Mouse (Mus musculus) kidney, adult 8-10 months (tissue): ENCODE results near the gene Tprn.

Source experiments
- DNase-seq, 2 experiments: peaks; one replicate each; pipeline ENCODE4 v3.0.0; 2022

The Tprn gene

GRCm38 (mm10) chr2:25267241-25267640 lies 4.8 kb downstream of the Tprn start:
- DNase-seq = no peak

GRCm38 (mm10) chr2:25267746-25268309 lies 5.4 kb downstream of the Tprn start:
- DNase-seq = no peak

- DNase-seq = peak; percentile 97 to 98
Measured at GRCm38 (mm10) chr2:25271827-25272511, 9.6 kb downstream of the Tprn start, which contains the start of the genes Ssna1 and Anapc2. Gene Ssna1 (minus strand): TSS chr2:25272438. Gene Anapc2 (plus strand): TSS chr2:25272478.

GRCm38 (mm10) chr2:25272515-25272914 lies 10.1 kb downstream of the Tprn start:
- DNase-seq = no peak

GRCm38 (mm10) chr2:25273010-25273409 lies 10.6 kb downstream of the Tprn start:
- DNase-seq = no peak

- peak; percentile 78 to 90 for DNase-seq
Measured at GRCm38 (mm10) chr2:25278928-25279882, 16.8 kb downstream of the Tprn start.

GRCm38 (mm10) chr2:25285551-25285950 lies 23.1 kb downstream of the Tprn start:
- DNase-seq = no peak

- DNase-seq = no peak
Measured at GRCm38 (mm10) chr2:25286314-25286713, 23.9 kb downstream of the Tprn start.

- peak; percentile 44 to 55 for DNase-seq
Measured at GRCm38 (mm10) chr2:25286837-25287636, 24.6 kb downstream of the Tprn start.

- DNase-seq = no peak
Measured at GRCm38 (mm10) chr2:25287927-25288649, 25.7 kb downstream of the Tprn start, which contains the start of gene Tmem210. Gene Tmem210 (plus strand): TSS chr2:25288145.

- DNase-seq = no peak
Measured at GRCm38 (mm10) chr2:25288734-25289345, 26.4 kb downstream of the Tprn start.

- DNase-seq = peak; percentile 69 to 73
Measured at GRCm38 (mm10) chr2:25289651-25290050, 27.2 kb downstream of the Tprn start, which contains the start of gene Lrrc26. Gene Lrrc26 (plus strand): TSS chr2:25289915.

- DNase-seq = no peak
Measured at GRCm38 (mm10) chr2:25290101-25290815, 27.8 kb downstream of the Tprn start.

GRCm38 (mm10) chr2:25290816-25291130 lies 28.4 kb downstream of the Tprn start:
- no peak for DNase-seq

GRCm38 (mm10) chr2:25291184-25292053 lies 29.0 kb downstream of the Tprn start:
- no peak for DNase-seq

- no peak for DNase-seq
Measured at GRCm38 (mm10) chr2:25292054-25292544, 29.7 kb downstream of the Tprn start.

GRCm38 (mm10) chr2:25292856-25293255 lies 30.4 kb downstream of the Tprn start:
- DNase-seq = peak in 1 of 2 experiments; percentile 68

GRCm38 (mm10) chr2:25293706-25294105 lies 31.3 kb downstream of the Tprn start:
- DNase-seq = no peak

GRCm38 (mm10) chr2:25297093-25297492 lies 34.7 kb downstream of the Tprn start:
- DNase-seq = no peak
